Mouse (Mus musculus) hindbrain, embryonic 13.5 days (tissue): ENCODE data around the gene Slc7a10. TPM values are rescaled to one million over a fixed set of nuclear protein-coding genes. Genes with fewer than 3 reads are reported as not detected.
A peak's percentile ranks its signal among the peaks of the same experiment; 100 is the strongest.

ENCODE experiments used
- ATAC-seq: fragments of 200-750 bp; cut with Nextera tagmentation; 2 replicates; pipeline ENCODE4 v1.8.0; 2017; ENCODE audit warnings: moderate TSS enrichment; ENCODE audit not compliant: low FRiP score
- H3K27ac ChIP-seq: fragments of 300-500 bp; sonication (generic); 2 replicates; pipeline ENCODE4 v1.5.1; 2015; ENCODE audit warnings: inconsistent platforms, mild to moderate bottlenecking, moderate library complexity
- H3K27me3 ChIP-seq: fragments of 300-500 bp; sonication (generic); 2 replicates; pipeline ENCODE4 v1.6.1; 2015; ENCODE audit warnings: mild to moderate bottlenecking, inconsistent platforms
- H3K36me3 ChIP-seq: fragments of 300-500 bp; sonication (generic); 2 replicates; pipeline ENCODE4 v1.6.1; 2015; ENCODE audit warnings: mild to moderate bottlenecking, inconsistent platforms
- H3K4me1 ChIP-seq: fragments of 300-500 bp; sonication (generic); replicated peaks from 2 replicates; pipeline ENCODE4 v1.6.1; 2015; ENCODE audit warnings: inconsistent platforms
- H3K4me2 ChIP-seq: fragments of 300-500 bp; sonication (generic); 2 replicates; pipeline ENCODE4 v1.6.1; 2015; ENCODE audit warnings: inconsistent platforms, mild to moderate bottlenecking, moderate library complexity
- H3K4me3 ChIP-seq: fragments of 300-500 bp; sonication (generic); 2 replicates; pipeline ENCODE4 v1.5.1; 2015; ENCODE audit warnings: mild to moderate bottlenecking, inconsistent platforms
- H3K9ac ChIP-seq: fragments of 300-500 bp; sonication (generic); 2 replicates; pipeline ENCODE4 v1.6.1; 2015; ENCODE audit warnings: mild to moderate bottlenecking, inconsistent platforms
- H3K9me3 ChIP-seq: fragments of 300-500 bp; sonication (generic); 2 replicates; pipeline ENCODE4 v1.6.1; 2016; ENCODE audit warnings: inconsistent platforms
- WGBS: fragments of 180-500 bp; shearing (Covaris S2); methylation state at CpG from one replicate; pipeline ENCODE4 v1.1.7; 2015; 5-methylcytosine and 5-hydroxymethylcytosine counted together
- polyA plus RNA-seq: library from polyadenylated mRNA; unstranded; fragments of >200 nt; fragmentation: Nextera tagmentation; extraction: Ambion mirVana; gene quantifications from 2 replicates; pipeline ENCODE4 v1.2.1, GENCODE M21; 2015

Slc7a10 gene
- polyA plus RNA-seq, 1 experiment from 2014 or later: 9.2 TPM

DNA sequence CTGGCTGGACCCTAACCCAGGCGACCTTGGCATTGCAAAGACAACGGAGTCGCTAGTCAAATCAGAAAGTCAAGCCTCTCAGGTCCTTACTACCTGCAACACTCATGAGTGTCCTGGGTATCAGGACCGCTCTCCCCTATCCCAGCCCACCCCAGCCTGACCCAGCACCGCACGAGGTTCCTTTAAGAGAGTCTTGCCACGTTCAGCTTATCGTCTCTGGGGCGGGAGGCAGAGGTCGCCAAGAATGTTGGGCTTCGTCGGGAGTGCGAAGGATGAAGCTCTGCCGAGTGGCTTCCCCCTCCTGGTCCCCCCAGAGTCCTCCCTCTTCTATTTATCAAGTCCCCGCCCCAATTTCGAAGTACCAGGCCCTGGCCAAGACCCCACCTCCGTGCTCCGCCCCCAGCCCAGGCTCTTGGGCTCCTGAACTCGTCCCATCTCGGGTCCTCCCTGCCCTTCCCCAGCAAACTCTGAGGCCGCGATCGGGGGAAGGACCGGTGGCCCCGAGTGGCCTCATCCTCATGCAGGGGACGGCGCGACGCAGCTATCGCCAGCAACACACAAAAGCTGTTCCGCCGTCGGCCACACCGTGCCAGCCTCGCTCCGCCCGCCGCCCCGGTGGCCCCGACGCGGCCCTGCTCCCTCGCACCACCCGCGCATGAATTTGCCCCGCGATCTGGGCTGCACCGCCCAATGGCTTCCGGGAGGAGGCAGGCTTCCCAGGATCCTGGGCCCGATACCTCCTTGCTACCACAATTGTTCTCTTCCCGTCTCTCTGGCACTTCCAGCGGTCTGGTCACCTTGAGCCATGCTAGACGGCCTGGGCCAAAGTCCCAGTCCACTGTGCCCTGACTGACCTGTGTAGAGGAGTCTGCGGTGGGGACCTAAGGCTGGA, 1.1 kb upstream of the Slc7a10 start:
- peaks cover 17% of the 10 kb centered on the region for H3K4me1 ChIP-seq
- no peak overlapping the region; the same call in 1 of the 2 replicates for H3K9ac ChIP-seq
- H3K9me3 ChIP-seq: no peaks in the 10 kb centered on the region; the same call in 1 of the 2 replicates
- no peaks in the 10 kb centered on the region for H3K36me3 ChIP-seq
- H3K4me3 ChIP-seq: peak overlapping the region; percentile 41
- peaks cover 55% of the 10 kb centered on the region for H3K27me3 ChIP-seq
- H3K27ac ChIP-seq: no peak overlapping the region
- peak; percentile 64; the same call in 1 of the 2 replicates for ATAC-seq
- WGBS: 2% methylated on average over 54 of the region's 54 CpGs
- peak overlapping the region; percentile 60 for H3K4me2 ChIP-seq

DNA sequence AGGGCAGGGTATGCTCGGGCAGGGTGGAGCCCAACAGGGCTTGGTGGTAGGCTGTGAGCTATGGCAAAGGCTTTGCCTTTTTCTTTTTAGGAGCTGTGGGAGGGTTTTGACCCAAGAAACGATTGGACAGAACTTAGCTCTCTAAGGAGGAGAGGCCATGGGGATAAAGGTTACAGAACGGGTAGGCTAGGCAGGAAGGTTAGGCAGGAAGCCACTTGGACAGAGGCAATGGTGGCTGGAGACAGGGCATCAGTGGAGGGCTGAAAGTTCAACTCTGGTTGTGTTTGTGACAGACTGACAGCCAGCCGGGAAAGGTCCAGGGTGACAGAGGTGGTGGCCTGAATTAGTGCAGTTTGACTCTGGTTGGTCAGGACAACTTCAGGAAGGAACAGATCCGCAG, 3.5 kb downstream of the Slc7a10 start:
- 70% methylated on average over 5 of the region's 5 CpGs for WGBS
- H3K4me1 ChIP-seq: peaks cover 20% of the 10 kb centered on the region
- H3K4me2 ChIP-seq: no peak overlapping the region
- no peak for ATAC-seq
- no peak overlapping the region for H3K27ac ChIP-seq
- no peaks in the 10 kb centered on the region for H3K36me3 ChIP-seq
- peaks cover 51% of the 10 kb centered on the region for H3K27me3 ChIP-seq
- no peak overlapping the region for H3K9ac ChIP-seq
- H3K4me3 ChIP-seq: no peak overlapping the region
- H3K9me3 ChIP-seq: no peaks in the 10 kb centered on the region

DNA sequence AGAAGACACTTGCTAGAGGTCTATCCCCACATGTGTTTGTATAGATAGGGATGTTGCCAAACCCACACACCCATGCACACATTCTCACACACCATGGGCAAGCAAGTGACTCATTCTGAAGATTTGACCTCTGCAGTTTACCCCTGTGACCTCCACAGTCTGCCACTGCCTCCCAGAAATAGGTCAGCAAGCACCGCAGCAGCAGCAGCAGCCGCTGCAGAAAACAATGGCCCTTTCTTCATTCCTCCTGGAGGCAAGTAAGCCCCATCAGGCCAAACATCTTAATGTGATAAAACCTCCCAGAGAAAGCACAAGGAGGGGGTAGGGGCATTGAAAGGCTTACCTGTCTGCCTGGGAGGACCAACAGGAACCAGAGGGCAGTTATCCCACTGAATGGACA, 5.1 kb downstream of the Slc7a10 start:
- WGBS: 6% methylated on average over 2 of the region's 2 CpGs
- Histone ChIP-seq H3K27me3 (peaks cover 35% of the 10 kb centered on the region), H3K9ac (no peak overlapping the region), H3K36me3 (no peaks in the 10 kb centered on the region), H3K4me3 (no peak overlapping the region), H3K4me2 (no peak overlapping the region), H3K27ac (no peak overlapping the region), H3K9me3 (no peaks in the 10 kb centered on the region), H3K4me1 (peaks cover 5% of the 10 kb centered on the region)
- ATAC-seq: no peak

DNA sequence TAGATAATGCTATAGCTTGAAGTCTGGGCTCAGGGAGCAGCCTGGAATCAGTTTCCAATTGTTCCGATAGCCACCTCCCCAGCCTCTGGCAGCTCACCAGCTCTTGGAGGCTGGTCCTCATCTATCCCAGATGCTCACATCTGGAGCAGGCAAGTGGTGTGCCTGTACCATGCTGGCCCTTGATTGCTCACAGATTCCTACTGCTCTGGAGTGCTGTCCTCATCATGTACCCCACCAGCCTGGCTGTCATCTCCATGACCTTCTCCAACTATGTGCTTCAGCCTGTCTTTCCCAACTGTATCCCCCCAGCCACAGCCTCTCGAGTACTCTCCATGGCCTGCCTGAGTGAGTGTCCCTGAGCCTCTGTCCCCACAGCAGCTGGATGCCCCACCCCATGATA, 10.8 kb downstream of the Slc7a10 start:
- Histone ChIP-seq H3K27me3 (peaks cover 3% of the 10 kb centered on the region; the same call in 1 of the 2 replicates), H3K9ac (no peak overlapping the region), H3K9me3 (no peaks in the 10 kb centered on the region), H3K4me1 (no peaks in the 10 kb centered on the region), H3K4me3 (no peak overlapping the region), H3K4me2 (no peak overlapping the region), H3K27ac (no peak overlapping the region), H3K36me3 (peaks cover 35% of the 10 kb centered on the region)
- WGBS: 77% methylated on average over 2 of the region's 2 CpGs
- ATAC-seq: no peak

DNA sequence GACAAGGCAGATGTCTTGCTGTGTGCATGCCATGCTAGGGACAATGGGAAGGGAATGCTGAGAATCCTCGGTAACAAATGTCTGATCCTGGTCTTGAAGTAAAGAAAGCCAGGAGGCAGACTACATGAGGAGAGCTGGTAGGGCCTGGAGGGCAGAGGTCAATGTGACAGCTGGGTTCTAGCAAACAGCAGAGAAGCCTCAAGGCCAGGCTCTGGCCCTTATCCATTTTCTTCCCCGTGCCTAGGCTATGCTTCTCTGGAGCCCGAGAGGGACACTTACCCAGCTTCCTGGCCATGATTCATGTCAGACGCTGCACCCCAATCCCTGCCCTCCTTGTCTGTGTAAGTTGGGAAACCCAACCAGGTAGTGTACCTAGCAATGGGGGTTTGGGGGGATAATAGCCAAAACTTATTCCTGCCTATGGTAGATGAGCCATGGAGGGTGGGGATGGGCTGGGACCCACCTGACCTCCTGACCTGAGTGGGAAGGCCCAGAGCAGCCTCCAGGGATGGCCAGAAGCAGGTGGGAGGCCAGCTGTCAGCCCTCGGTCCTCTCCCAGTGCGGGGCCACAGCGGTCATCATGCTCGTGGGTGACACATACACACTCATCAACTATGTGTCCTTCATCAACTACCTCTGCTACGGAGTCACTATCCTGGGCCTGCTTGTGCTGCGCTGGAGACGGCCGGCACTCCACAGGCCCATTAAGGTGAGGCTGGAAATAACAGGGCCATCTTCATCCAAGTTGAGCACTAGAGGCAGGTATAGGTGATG, 13.0 kb downstream of the Slc7a10 start:
- no peak overlapping the region for H3K27ac ChIP-seq
- peaks cover 56% of the 10 kb centered on the region for H3K36me3 ChIP-seq
- no peak overlapping the region for H3K4me3 ChIP-seq
- ATAC-seq: no peak
- no peak overlapping the region for H3K4me2 ChIP-seq
- no peak overlapping the region for H3K9ac ChIP-seq
- H3K27me3 ChIP-seq: no peaks in the 10 kb centered on the region
- no peaks in the 10 kb centered on the region for H3K9me3 ChIP-seq
- no peaks in the 10 kb centered on the region for H3K4me1 ChIP-seq
- WGBS: 93% methylated on average over 12 of the region's 12 CpGs

DNA sequence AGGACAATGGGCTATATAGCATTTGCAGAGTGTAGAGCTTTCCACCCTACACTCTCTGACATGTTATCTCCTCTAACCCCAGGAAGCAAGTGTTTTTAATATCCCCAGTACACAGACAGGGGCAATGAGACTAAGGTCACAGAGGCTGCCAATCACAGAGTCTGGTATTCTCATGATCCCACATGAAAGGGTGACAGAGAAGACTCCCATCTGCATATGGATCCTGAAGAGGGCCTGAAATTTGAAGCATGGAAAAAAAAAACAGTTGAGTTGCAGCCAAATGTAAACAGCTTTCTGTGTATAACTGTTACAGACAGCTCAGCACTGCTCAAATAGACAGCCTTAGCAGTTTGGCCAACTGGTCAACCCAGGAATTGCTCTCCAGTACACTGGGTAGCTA, 13.6 kb downstream of the Slc7a10 start:
- ATAC-seq: no peak
- Histone ChIP-seq H3K36me3 (peaks cover 62% of the 10 kb centered on the region), H3K27me3 (no peaks in the 10 kb centered on the region), H3K4me3 (no peak overlapping the region), H3K9ac (no peak overlapping the region), H3K4me2 (no peak overlapping the region), H3K4me1 (no peaks in the 10 kb centered on the region), H3K9me3 (no peaks in the 10 kb centered on the region), H3K27ac (no peak overlapping the region)

DNA sequence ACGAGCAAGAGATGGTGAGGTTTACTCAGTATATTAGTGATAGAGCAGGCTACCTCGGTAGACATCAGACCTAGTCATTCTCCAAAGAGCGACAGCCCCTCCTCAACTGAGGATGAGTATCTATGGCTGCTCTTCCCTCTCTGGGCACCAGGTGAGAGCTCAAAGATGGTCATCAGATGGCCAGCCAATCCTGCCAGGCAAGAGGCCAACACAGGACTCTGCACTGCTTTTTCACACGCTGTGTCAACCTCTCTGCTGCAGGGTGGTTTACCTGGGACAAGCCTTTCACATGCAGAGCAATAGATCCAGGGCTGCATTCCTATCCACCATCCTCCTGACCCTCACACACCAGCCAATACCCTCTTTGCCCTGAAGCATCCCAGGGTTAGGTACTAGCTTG, 25.6 kb downstream of the Slc7a10 start:
- 93% methylated on average over 4 of the region's 4 CpGs for WGBS
- Histone ChIP-seq H3K36me3 (peaks cover 62% of the 10 kb centered on the region), H3K9ac (no peak overlapping the region), H3K9me3 (no peaks in the 10 kb centered on the region), H3K27ac (no peak overlapping the region), H3K4me1 (peaks cover 31% of the 10 kb centered on the region), H3K27me3 (no peaks in the 10 kb centered on the region), H3K4me3 (no peak overlapping the region), H3K4me2 (no peak overlapping the region)
- no peak for ATAC-seq

DNA sequence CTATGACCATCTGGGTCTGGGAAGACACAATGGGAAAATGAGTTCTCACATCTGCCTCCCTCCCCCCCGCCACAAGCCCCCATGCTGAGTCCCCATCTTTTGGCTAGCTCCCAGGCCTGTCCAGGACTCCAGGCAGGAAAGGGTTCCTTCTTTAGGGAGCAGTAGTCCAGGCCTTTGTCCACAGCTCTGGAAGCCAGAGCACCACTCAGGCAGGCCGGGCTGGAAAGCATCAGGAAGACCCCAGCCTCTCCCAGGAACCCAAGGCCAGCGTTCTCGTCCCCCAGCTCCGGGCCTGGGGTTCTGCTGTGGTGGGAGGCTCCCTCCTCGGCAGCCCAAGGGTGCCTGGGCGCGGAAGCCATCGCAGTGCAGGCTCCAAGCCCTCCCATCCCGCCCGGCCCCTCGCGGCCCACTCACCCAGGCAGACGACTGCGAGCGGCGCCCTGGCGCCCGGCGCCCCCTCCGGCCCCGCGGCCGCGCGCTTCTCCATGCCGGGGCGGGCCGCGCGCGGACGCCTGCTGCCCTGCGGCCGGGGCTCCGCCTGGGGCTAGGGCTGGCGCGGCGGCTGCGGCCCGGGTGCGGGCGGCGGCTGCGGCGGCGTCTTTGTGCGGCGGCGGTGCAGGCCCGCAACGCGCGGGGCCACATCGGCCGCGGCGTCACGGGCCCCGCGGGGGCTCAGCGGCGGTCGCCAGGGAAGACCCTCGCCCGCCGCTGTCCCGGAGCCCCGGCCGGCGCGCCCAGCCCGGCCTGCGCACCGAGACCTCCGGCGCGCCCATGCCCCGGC, 28.4 kb downstream of the Slc7a10 start:
- peak overlapping the region; percentile 93 for H3K27ac ChIP-seq
- peak overlapping the region; percentile 97 for H3K9ac ChIP-seq
- H3K4me2 ChIP-seq: peak overlapping the region; percentile 75
- H3K27me3 ChIP-seq: 0 out of 2 replicates have a peak, but pooled peaks cover 4% of the 10 kb centered on the region
- peaks cover 35% of the 10 kb centered on the region for H3K36me3 ChIP-seq
- WGBS: under 1% methylated on average over 51 of the region's 79 CpGs
- peak overlapping the region; percentile 91 for H3K4me3 ChIP-seq
- H3K9me3 ChIP-seq: no peaks in the 10 kb centered on the region
- ATAC-seq: peak; percentile 56
- H3K4me1 ChIP-seq: peaks cover 31% of the 10 kb centered on the region

DNA sequence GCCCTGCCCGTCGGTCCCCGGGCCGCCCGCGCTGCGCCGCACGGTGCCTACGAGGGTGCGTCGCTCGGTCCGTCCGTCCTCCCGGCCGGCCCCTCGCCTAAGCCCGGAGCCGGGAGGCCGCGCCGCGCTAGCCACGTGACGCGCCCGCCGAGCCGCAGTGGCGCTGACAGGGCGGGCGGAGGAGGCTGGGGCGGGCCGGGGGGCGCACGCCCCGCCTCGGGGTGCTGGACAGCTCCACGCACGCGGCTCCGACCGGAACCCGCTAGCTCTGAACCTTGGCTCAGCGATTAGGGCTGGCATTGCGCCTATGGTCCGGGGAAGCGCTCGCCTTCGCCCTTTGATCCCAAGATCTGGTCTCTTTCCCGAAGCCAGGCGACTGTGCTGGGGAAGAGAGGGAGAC, 29.0 kb downstream of the Slc7a10 start, which contains the start of gene Lrp3:
Gene Lrp3 (minus strand): TSS at position 274 of the 400 bp plus-strand sequence.
- H3K27ac ChIP-seq: peak within 1 kb of the TSS; percentile 93
- H3K4me1 ChIP-seq: peaks cover 31% of the 10 kb centered on the region
- peak within 1 kb of the TSS; percentile 91 for H3K4me3 ChIP-seq
- peak; percentile 92 for ATAC-seq
- H3K9ac ChIP-seq: peak within 1 kb of the TSS; percentile 97
- peaks cover 29% of the 10 kb centered on the region for H3K36me3 ChIP-seq
- peak within 1 kb of the TSS; percentile 75 for H3K4me2 ChIP-seq
- H3K9me3 ChIP-seq: no peaks in the 10 kb centered on the region
- under 1% methylated on average over 49 of the region's 53 CpGs for WGBS
- 0 out of 2 replicates have a peak, but pooled peaks cover 4% of the 10 kb centered on the region for H3K27me3 ChIP-seq

DNA sequence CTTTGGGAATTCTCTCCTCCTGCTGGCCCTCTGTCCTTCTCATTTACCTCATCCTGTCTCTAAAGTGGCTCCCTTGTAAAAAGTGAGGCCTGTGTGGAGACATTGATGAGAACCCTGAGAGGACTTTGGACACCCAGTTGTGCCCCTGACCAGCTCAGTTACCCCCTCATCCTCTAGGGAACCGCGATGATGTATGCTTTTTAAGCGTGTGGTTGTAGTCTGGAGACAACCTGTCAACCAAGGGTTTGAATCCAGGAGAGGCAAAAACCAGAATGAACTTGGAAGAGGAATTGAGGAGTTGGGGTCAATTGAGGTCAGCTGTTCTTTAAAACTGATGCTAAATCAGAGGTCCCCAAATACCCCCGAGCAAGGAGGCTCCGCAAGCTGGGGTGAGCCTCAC, 29.5 kb downstream of the Slc7a10 start:
- 38% methylated on average over 5 of the region's 5 CpGs for WGBS
- no peaks in the 10 kb centered on the region for H3K9me3 ChIP-seq
- peak overlapping the region; percentile 97 for H3K9ac ChIP-seq
- peaks cover 31% of the 10 kb centered on the region for H3K4me1 ChIP-seq
- ATAC-seq: no peak
- peak overlapping the region; percentile 93 for H3K27ac ChIP-seq
- H3K4me3 ChIP-seq: peak overlapping the region; percentile 91
- peak overlapping the region; percentile 75 for H3K4me2 ChIP-seq
- peaks cover 24% of the 10 kb centered on the region for H3K36me3 ChIP-seq
- H3K27me3 ChIP-seq: 0 out of 2 replicates have a peak, but pooled peaks cover 4% of the 10 kb centered on the region

DNA sequence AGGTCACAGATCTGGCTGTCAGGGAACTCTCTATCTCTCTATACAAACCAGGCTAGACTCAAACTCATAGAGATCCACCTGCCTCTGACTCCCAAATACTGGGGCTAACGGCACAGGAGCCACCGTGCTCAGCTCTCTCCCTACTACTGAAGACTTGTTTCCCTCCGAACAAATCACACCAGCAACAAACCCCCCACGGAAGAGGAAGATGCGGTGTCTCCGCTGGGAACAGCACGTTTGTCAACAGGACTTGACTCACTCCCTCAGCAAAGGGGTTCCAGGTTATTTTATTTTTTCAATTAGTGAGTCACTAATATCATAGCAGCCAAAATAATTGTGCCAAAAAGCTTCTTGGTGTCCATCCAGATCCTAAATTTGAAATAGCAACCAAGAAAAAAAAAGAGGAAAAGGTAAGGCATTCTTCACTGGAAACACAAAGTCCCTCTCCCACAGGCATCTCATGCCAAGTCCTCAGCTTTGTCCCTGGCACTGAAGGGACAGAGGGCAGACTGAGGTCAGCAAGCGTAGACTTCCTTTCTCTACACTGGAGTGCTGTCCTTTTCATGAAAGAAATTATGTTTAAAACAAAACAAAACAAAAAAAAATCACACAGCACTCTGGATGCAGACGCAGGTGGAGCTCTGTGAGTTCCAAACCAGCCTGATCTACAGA, 34.6 kb downstream of the Slc7a10 start:
- H3K9me3 ChIP-seq: no peaks in the 10 kb centered on the region
- no peak overlapping the region for H3K4me3 ChIP-seq
- no peak overlapping the region for H3K4me2 ChIP-seq
- WGBS: 82% methylated on average over 9 of the region's 9 CpGs
- no peak for ATAC-seq
- no peak overlapping the region for H3K27ac ChIP-seq
- 0 out of 2 replicates have a peak, but pooled peaks cover 4% of the 10 kb centered on the region for H3K27me3 ChIP-seq
- peaks cover 3% of the 10 kb centered on the region for H3K4me1 ChIP-seq
- H3K9ac ChIP-seq: no peak overlapping the region
- H3K36me3 ChIP-seq: no peaks in the 10 kb centered on the region
